Mouse (Mus musculus) small intestine, adult 2 months (tissue): ENCODE data around the gene Olfr1394. TPM values are rescaled to one million over a fixed set of nuclear protein-coding genes. Genes with fewer than 3 reads are reported as not detected.

Experiments
- H3K27ac ChIP-seq: fragments of 200-500 bp; 2 replicates; pipeline ENCODE4 v1.5.1; 2012; ENCODE audit warnings: low read depth, low read length, control low read depth, inconsistent platforms; ENCODE audit not compliant: insufficient read depth
- H3K27me3 ChIP-seq: fragments of 200-500 bp; 2 replicates; pipeline ENCODE4 v1.6.1; 2012; ENCODE audit warnings: mild to moderate bottlenecking, moderate library complexity, low read length, inconsistent platforms; ENCODE audit not compliant: control insufficient read depth, insufficient read depth
- H3K36me3 ChIP-seq: fragments of 200-500 bp; 2 replicates; pipeline ENCODE4 v1.6.1; 2012; ENCODE audit warnings: mild to moderate bottlenecking, low read length, control low read depth, inconsistent platforms; ENCODE audit not compliant: control insufficient read depth, insufficient read depth
- H3K4me1 ChIP-seq: fragments of 200-500 bp; 2 replicates; pipeline ENCODE4 v1.6.1; 2012; ENCODE audit warnings: low read length, inconsistent platforms, mixed read lengths; ENCODE audit not compliant: control insufficient read depth, insufficient read depth, insufficient read length
- H3K4me3 ChIP-seq: fragments of 200-500 bp; 2 replicates; pipeline ENCODE4 v1.5.1; 2012; ENCODE audit warnings: low read depth, mild to moderate bottlenecking, control low read depth, inconsistent platforms, low read length, moderate library complexity
- CTCF ChIP-seq: fragments of 200-500 bp; IDR thresholded peaks from 2 replicates; pipeline ENCODE4 v1.5.1; 2012; ENCODE audit warnings: low read depth, mild to moderate bottlenecking, control low read depth, inconsistent platforms, low read length, moderate library complexity, mixed read lengths; ENCODE audit not compliant: insufficient replicate concordance, insufficient read length; ENCODE audit errors: extremely low read depth
- POLR2A ChIP-seq: fragments of 200-500 bp; IDR thresholded peaks from 2 replicates; pipeline ENCODE4 v1.6.1; 2012; ENCODE audit warnings: low read depth, mild to moderate bottlenecking, control low read depth, inconsistent platforms, low read length, moderate library complexity
- WGBS: fragments of 180-500 bp; shearing (Covaris S2); methylation state at CpG from one replicate; pipeline ENCODE4 v1.1.7; 2018; 5-methylcytosine and 5-hydroxymethylcytosine counted together
- polyA plus RNA-seq: library from polyadenylated mRNA; depleted of rRNA; stranded (reverse); fragments of >200 nt; gene quantifications from 2 replicates; pipeline ENCODE4 v1.2.3, GENCODE M21; 2012

The Olfr1394 gene
- polyA plus RNA-seq, 1 experiment = not detected

- Histone ChIP-seq H3K36me3 (no peaks in the 10 kb centered on the region), H3K27me3 (peaks cover 4% of the 10 kb centered on the region; the same call in 1 of the 2 replicates), H3K27ac (no peak within 1 kb of the TSS), H3K4me3 (no peak within 1 kb of the TSS), H3K4me1 (peaks cover 4% of the 10 kb centered on the region; the same call in 1 of the 2 replicates)
- no peak for TF ChIP-seq POLR2A
- no peak for TF ChIP-seq CTCF
Observed at GRCm38 (mm10) chr11:49114774-49115173, 39.4 kb upstream of the Olfr1394 start, which contains the start of gene Olfr1396. Olfr1396 (minus strand) TSS chr11:49114874.

- TF ChIP-seq CTCF (no peak), POLR2A (no peak)
- WGBS = 62% methylated on average over 3 of the region's 3 CpGs
- Histone ChIP-seq H3K36me3 (no peaks in the 10 kb centered on the region), H3K4me3 (no peak overlapping the region), H3K4me1 (no peaks in the 10 kb centered on the region), H3K27me3 (no peaks in the 10 kb centered on the region; the same call in 1 of the 2 replicates), H3K27ac (no peak overlapping the region)
Observed at GRCm38 (mm10) chr11:49119635-49120034, 34.5 kb upstream of the Olfr1394 start.

- Histone ChIP-seq H3K4me1 (no peaks in the 10 kb centered on the region; the same call in 1 of the 2 replicates), H3K36me3 (no peaks in the 10 kb centered on the region), H3K4me3 (no peak overlapping the region), H3K27ac (no peak overlapping the region), H3K27me3 (no peaks in the 10 kb centered on the region; the same call in 1 of the 2 replicates)
- no peak for TF ChIP-seq CTCF
- TF ChIP-seq POLR2A = no peak
- 87% methylated on average over 2 of the region's 2 CpGs for WGBS
Observed at GRCm38 (mm10) chr11:49124169-49124568, 30.0 kb upstream of the Olfr1394 start.

- no peaks in the 10 kb centered on the region for H3K27me3 ChIP-seq
- H3K4me1 ChIP-seq = no peaks in the 10 kb centered on the region
- no peak within 1 kb of the TSS for H3K4me3 ChIP-seq
- TF ChIP-seq POLR2A (no peak), CTCF (no peak)
- H3K27ac ChIP-seq = no peak within 1 kb of the TSS
- no peaks in the 10 kb centered on the region for H3K36me3 ChIP-seq
- 95% methylated on average over 6 of the region's 6 CpGs for WGBS
Observed at GRCm38 (mm10) chr11:49141974-49142373, 12.2 kb upstream of the Olfr1394 start, which contains the start of gene Olfr1395. Olfr1395 (plus strand) TSS chr11:49142274.

GRCm38 (mm10) chr11:49156821-49157814 lies 2.9 kb downstream of the Olfr1394 start:
- TF ChIP-seq POLR2A (no peak), CTCF (no peak)
- H3K4me1 ChIP-seq = peaks cover 3% of the 10 kb centered on the region; the same call in 1 of the 2 replicates
- H3K36me3 ChIP-seq = no peaks in the 10 kb centered on the region
- H3K4me3 ChIP-seq = no peak overlapping the region
- H3K27me3 ChIP-seq = 0 out of 2 replicates have a peak, but pooled peaks cover 4% of the 10 kb centered on the region
- no peak overlapping the region for H3K27ac ChIP-seq
- WGBS = 89% methylated on average over 2 of the region's 2 CpGs

- Histone ChIP-seq H3K36me3 (no peaks in the 10 kb centered on the region), H3K27me3 (peaks cover 7% of the 10 kb centered on the region), H3K27ac (no peak overlapping the region), H3K4me3 (peak overlapping the region; percentile 36), H3K4me1 (peaks cover 4% of the 10 kb centered on the region; the same call in 1 of the 2 replicates)
- WGBS = 14% methylated on average over 50 of the region's 50 CpGs
- TF ChIP-seq POLR2A (no peak), CTCF (no peak)
Observed at GRCm38 (mm10) chr11:49168839-49169611, 14.8 kb downstream of the Olfr1394 start.
